Mouse (Mus musculus) stomach, postnatal 0 days (tissue): Measurements from ENCODE around the gene Pgs1. TPM values are rescaled to one million over a fixed set of nuclear protein-coding genes. Genes with fewer than 3 reads are reported as not detected.

Experiments
- ATAC-seq: fragments of 200-750 bp; cut with Nextera tagmentation; 2 replicates; pipeline ENCODE4 v1.8.0; 2017; ENCODE audit not compliant: low FRiP score, low TSS enrichment
- DNase-seq: peaks from one replicate; pipeline ENCODE4 v3.0.0-alpha.2; 2016; ENCODE audit warnings: low spot score
- H3K27ac ChIP-seq: fragments of 300-500 bp; sonication (generic); replicated peaks from 2 replicates; pipeline ENCODE4 v1.5.1; 2014; ENCODE audit warnings: mild to moderate bottlenecking, control low read depth
- H3K27me3 ChIP-seq: fragments of 300-500 bp; sonication (generic); 2 replicates; pipeline ENCODE4 v1.6.1; 2014; ENCODE audit warnings: low read length; ENCODE audit not compliant: control insufficient read depth, insufficient read depth
- H3K36me3 ChIP-seq: fragments of 300-500 bp; sonication (generic); 2 replicates; pipeline ENCODE4 v1.6.1; 2014; ENCODE audit warnings: low read length, mixed read lengths; ENCODE audit not compliant: control insufficient read depth, insufficient read depth
- H3K4me1 ChIP-seq: fragments of 300-500 bp; sonication (generic); replicated peaks from 2 replicates; pipeline ENCODE4 v1.6.1; 2014; ENCODE audit warnings: antibody characterized with exemption; ENCODE audit not compliant: control insufficient read depth, insufficient read depth
- H3K4me2 ChIP-seq: fragments of 300-500 bp; sonication (generic); replicated peaks from 2 replicates; pipeline ENCODE4 v1.6.1; 2014; ENCODE audit warnings: low read depth, mild to moderate bottlenecking, control low read depth, moderate library complexity
- H3K4me3 ChIP-seq: fragments of 300-500 bp; sonication (generic); 2 replicates; pipeline ENCODE4 v1.5.1; 2014; ENCODE audit warnings: low read depth, low read length, control low read depth
- H3K9ac ChIP-seq: fragments of 300-500 bp; sonication (generic); 2 replicates; pipeline ENCODE4 v1.6.1; 2014; ENCODE audit warnings: mild to moderate bottlenecking, low read length, control low read depth, mixed read lengths
- H3K9me3 ChIP-seq: fragments of 300-500 bp; sonication (generic); 2 replicates; pipeline ENCODE4 v1.6.1; 2016; ENCODE audit warnings: low read length; ENCODE audit not compliant: control insufficient read depth
- CTCF ChIP-seq: IDR thresholded peaks from 2 replicates; pipeline ENCODE4 v1.5.1; 2016; ENCODE audit warnings: antibody characterized with exemption, low read depth, mild to moderate bottlenecking, moderate library complexity
- EP300 ChIP-seq: optimal IDR thresholded peaks from 2 replicates; pipeline ENCODE3; 2016; ENCODE audit warnings: antibody characterized with exemption
- WGBS: fragments of 180-500 bp; shearing (Covaris S2); extraction: QIAGEN DNeasy Blood & Tissue Kit; methylation state at CpG from one replicate; pipeline ENCODE4 v1.1.7; 2014; 5-methylcytosine and 5-hydroxymethylcytosine counted together
- polyA plus RNA-seq: library from polyadenylated mRNA; unstranded; fragments of >200 nt; fragmentation: Nextera tagmentation; extraction: Ambion mirVana; gene quantifications from 2 replicates; pipeline ENCODE4 v1.2.1, GENCODE M21; 2015

Pgs1 gene
- polyA plus RNA-seq, 1 experiment from 2014 or later = 28.7 TPM

- H3K27ac ChIP-seq = peak overlapping the region; percentile 90
Observed at GRCm38 (mm10) chr11:117995255-117995654, 9.2 kb downstream of the Pgs1 start.

GRCm38 (mm10) chr11:117995661-117996060, 9.6 kb downstream of the Pgs1 start:
- DNase-seq (no peak), ATAC-seq (no peak)

More at GRCm38 (mm10) chr11:117995255-117995654, 9.2 kb downstream of the Pgs1 start:
- no peak for ATAC-seq
- Histone ChIP-seq H3K4me1 (peaks cover 34% of the 10 kb centered on the region), H3K9me3 (no peaks in the 10 kb centered on the region), H3K9ac (peak overlapping the region; percentile 9; the same call in 1 of the 2 replicates), H3K4me2 (no peak overlapping the region; the same call in 1 of the 2 replicates), H3K4me3 (no peak overlapping the region), H3K36me3 (no peaks in the 10 kb centered on the region), H3K27me3 (no peaks in the 10 kb centered on the region)
- WGBS = 54% methylated on average over 2 of the region's 2 CpGs
- TF ChIP-seq EP300 = no peak
- no peak for TF ChIP-seq CTCF
- DNase-seq = no peak

GRCm38 (mm10) chr11:117996066-117996465, 10.0 kb downstream of the Pgs1 start:
- Histone ChIP-seq H3K27me3 (no peaks in the 10 kb centered on the region), H3K9ac (no peak overlapping the region), H3K36me3 (0 out of 2 replicates have a peak, but pooled peaks cover under 1% of the 10 kb centered on the region), H3K4me3 (no peak overlapping the region), H3K4me2 (no peak overlapping the region), H3K4me1 (peaks cover 34% of the 10 kb centered on the region), H3K9me3 (no peaks in the 10 kb centered on the region), H3K27ac (no peak overlapping the region)
- DNase-seq (no peak), ATAC-seq (no peak)
- TF ChIP-seq EP300 (no peak), CTCF (no peak)
- WGBS = 40% methylated on average over 3 of the region's 3 CpGs

More at GRCm38 (mm10) chr11:117995661-117996060, 9.6 kb downstream of the Pgs1 start:
- Histone ChIP-seq H3K4me3 (no peak overlapping the region), H3K9me3 (no peaks in the 10 kb centered on the region), H3K27me3 (no peaks in the 10 kb centered on the region), H3K27ac (peak overlapping the region; percentile 90), H3K36me3 (no peaks in the 10 kb centered on the region), H3K9ac (peak overlapping the region; percentile 9; the same call in 1 of the 2 replicates), H3K4me1 (peaks cover 34% of the 10 kb centered on the region), H3K4me2 (no peak overlapping the region)
- WGBS = 53% methylated on average over 3 of the region's 3 CpGs
- TF ChIP-seq EP300 (no peak), CTCF (no peak)

GRCm38 (mm10) chr11:117997085-117997484, 11.0 kb downstream of the Pgs1 start:
- no peaks in the 10 kb centered on the region for H3K9me3 ChIP-seq
- no peak for ATAC-seq
- DNase-seq = no peak
- H3K36me3 ChIP-seq = peaks cover 10% of the 10 kb centered on the region; the same call in 1 of the 2 replicates
- no peaks in the 10 kb centered on the region for H3K27me3 ChIP-seq
- H3K9ac ChIP-seq = no peak overlapping the region
- H3K27ac ChIP-seq = no peak overlapping the region
- H3K4me2 ChIP-seq = no peak overlapping the region
- H3K4me1 ChIP-seq = peaks cover 34% of the 10 kb centered on the region
- 93% methylated on average over 2 of the region's 2 CpGs for whole genome bisulfite sequencing
- TF ChIP-seq EP300 = no peak
- no peak for TF ChIP-seq CTCF
- no peak overlapping the region for H3K4me3 ChIP-seq

GRCm38 (mm10) chr11:117998356-117998755, 12.3 kb downstream of the Pgs1 start:
- Histone ChIP-seq H3K9me3 (no peaks in the 10 kb centered on the region), H3K4me3 (no peak overlapping the region), H3K27me3 (no peaks in the 10 kb centered on the region), H3K4me2 (no peak overlapping the region), H3K36me3 (peaks cover 15% of the 10 kb centered on the region), H3K4me1 (peaks cover 26% of the 10 kb centered on the region), H3K27ac (peak overlapping the region; percentile 76), H3K9ac (no peak overlapping the region; the same call in 1 of the 2 replicates)
- 63% methylated on average over 4 of the region's 4 CpGs for WGBS
- ATAC-seq (peak; percentile 72), DNase-seq (no peak)
- TF ChIP-seq EP300 (no peak), CTCF (no peak)

GRCm38 (mm10) chr11:117999260-117999934, 13.3 kb downstream of the Pgs1 start:
- DNase-seq (peak; percentile 37), ATAC-seq (peak; percentile 60)
- H3K4me1 ChIP-seq = peaks cover 20% of the 10 kb centered on the region
- H3K27ac ChIP-seq = peak overlapping the region; percentile 76
- H3K27me3 ChIP-seq = no peaks in the 10 kb centered on the region
- H3K9me3 ChIP-seq = no peaks in the 10 kb centered on the region
- H3K4me3 ChIP-seq = no peak overlapping the region
- WGBS = 48% methylated on average over 6 of the region's 6 CpGs
- TF ChIP-seq CTCF (no peak), EP300 (no peak)
- H3K9ac ChIP-seq = no peak overlapping the region
- H3K4me2 ChIP-seq = no peak overlapping the region
- H3K36me3 ChIP-seq = peaks cover 19% of the 10 kb centered on the region
